Mouse (Mus musculus) liver, embryonic 16.5 days (tissue): Measurements from ENCODE around the gene Cebpe. TPM values are rescaled to one million over a fixed set of nuclear protein-coding genes. Genes with fewer than 3 reads are reported as not detected.
A peak's percentile ranks its signal among the peaks of the same experiment; 100 is the strongest.

Source experiments
- ATAC-seq: fragments of 200-750 bp; cut with Nextera tagmentation; 2 replicates; pipeline ENCODE4 v1.8.0; 2017; ENCODE audit warnings: low read depth, mild to moderate bottlenecking, moderate number of reproducible peaks, moderate library complexity
- H3K27ac ChIP-seq: fragments of 300-500 bp; sonication (generic); 2 replicates; pipeline ENCODE4 v1.5.1; 2014; ENCODE audit warnings: mild to moderate bottlenecking, low read length
- H3K27me3 ChIP-seq: fragments of 300-500 bp; sonication (generic); 2 replicates; pipeline ENCODE4 v1.6.1; 2014; ENCODE audit warnings: low read depth, low read length, mixed read lengths; ENCODE audit not compliant: control insufficient read depth, insufficient read depth
- H3K36me3 ChIP-seq: fragments of 300-500 bp; sonication (generic); 2 replicates; pipeline ENCODE4 v1.6.1; 2014; ENCODE audit warnings: mild to moderate bottlenecking; ENCODE audit not compliant: control insufficient read depth, insufficient read depth
- H3K4me1 ChIP-seq: fragments of 300-500 bp; sonication (generic); 2 replicates; pipeline ENCODE4 v1.6.1; 2014; ENCODE audit warnings: low read depth, low read length, mixed read lengths; ENCODE audit not compliant: control insufficient read depth
- H3K4me2 ChIP-seq: fragments of 300-500 bp; sonication (generic); 2 replicates; pipeline ENCODE4 v1.6.1; 2014; ENCODE audit warnings: low read depth, low read length, mixed read lengths
- H3K4me3 ChIP-seq: fragments of 300-500 bp; sonication (generic); 2 replicates; pipeline ENCODE4 v1.5.1; 2014; ENCODE audit warnings: low read depth, mild to moderate bottlenecking, low read length
- H3K9ac ChIP-seq: fragments of 300-500 bp; sonication (generic); 2 replicates; pipeline ENCODE4 v1.6.1; 2014; ENCODE audit warnings: low read depth, low read length
- H3K9me3 ChIP-seq: fragments of 300-500 bp; sonication (generic); replicated peaks from 2 replicates; pipeline ENCODE4 v1.6.1; 2016; ENCODE audit warnings: low read length; ENCODE audit not compliant: control insufficient read depth
- WGBS: fragments of 180-500 bp; shearing (Covaris S2); extraction: QIAGEN DNeasy Blood & Tissue Kit; methylation state at CpG from one replicate; pipeline ENCODE4 v1.1.7; 2014; ENCODE audit not compliant: insufficient replicate concordance; 5-methylcytosine and 5-hydroxymethylcytosine counted together
- polyA plus RNA-seq: library from polyadenylated mRNA; unstranded; fragments of >200 nt; fragmentation: Nextera tagmentation; extraction: Ambion mirVana; gene quantifications from 2 replicates; pipeline ENCODE4 v1.2.1, GENCODE M21; 2015

Cebpe gene
- polyA plus RNA-seq, 1 experiment from 2014 or later, result 11.7 TPM

DNA sequence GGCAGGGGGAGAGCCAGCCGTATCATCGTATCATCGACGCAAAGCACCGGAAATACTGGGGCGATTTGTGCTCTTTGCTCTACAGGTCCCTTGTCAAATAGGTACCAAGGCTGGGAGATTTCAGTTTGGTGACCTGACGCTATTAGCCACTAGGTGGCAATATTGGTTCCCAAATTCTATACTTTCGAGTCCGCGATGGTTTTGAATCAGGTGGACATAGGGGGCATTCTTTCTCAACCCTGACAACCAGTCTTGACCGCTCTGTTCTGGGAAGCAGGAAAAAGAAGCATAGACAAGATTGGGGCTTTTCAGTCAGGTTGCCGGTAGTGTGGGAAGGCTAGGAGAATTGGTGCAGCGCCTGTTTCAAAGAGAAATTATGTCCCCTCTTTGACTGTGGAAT, 2.1 kb upstream of the Cebpe start:
- Histone ChIP-seq H3K27ac (no peak overlapping the region), H3K27me3 (no peaks in the 10 kb centered on the region; the same call in none of the 2 replicates), H3K36me3 (no peaks in the 10 kb centered on the region), H3K4me1 (peaks cover 2% of the 10 kb centered on the region), H3K9me3 (no peaks in the 10 kb centered on the region), H3K4me2 (peak overlapping the region; percentile 62), H3K9ac (no peak overlapping the region), H3K4me3 (peak overlapping the region; percentile 46)
- WGBS, result under 1% methylated on average over 13 of the region's 13 CpGs
- ATAC-seq, result no peak; the same call in 1 of the 2 replicates

DNA sequence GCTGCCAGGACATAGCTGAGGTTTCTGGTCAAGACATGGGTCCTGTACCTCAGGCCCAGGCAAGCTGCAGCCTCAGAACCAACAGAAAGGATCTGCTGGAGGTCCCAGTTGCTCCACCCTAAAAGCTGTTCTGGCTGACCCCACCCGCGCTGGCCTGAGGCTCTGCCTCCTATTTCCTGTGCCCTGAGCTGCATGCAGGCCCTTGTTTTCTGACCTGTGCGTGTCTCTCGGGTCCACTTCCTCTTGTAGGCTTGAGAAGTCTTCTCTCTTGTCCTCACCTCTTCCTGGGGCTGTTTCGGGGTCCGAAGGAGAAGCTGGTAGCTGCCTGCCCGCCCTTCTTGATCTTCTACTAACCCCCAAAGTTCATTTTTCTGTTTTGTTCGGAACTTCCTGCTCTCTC, 887 bp upstream of the Cebpe start:
- H3K36me3 ChIP-seq, result no peaks in the 10 kb centered on the region
- H3K9me3 ChIP-seq, result no peaks in the 10 kb centered on the region
- 0 out of 2 replicates have a peak overlapping the region, but pooled peaks have one; percentile 31 for H3K4me2 ChIP-seq
- peaks cover 2% of the 10 kb centered on the region for H3K27me3 ChIP-seq
- H3K27ac ChIP-seq, result peak overlapping the region; percentile 71
- H3K4me3 ChIP-seq, result no peak overlapping the region
- peak overlapping the region; percentile 17; the same call in 1 of the 2 replicates for H3K9ac ChIP-seq
- 24% methylated on average over 8 of the region's 8 CpGs for WGBS
- peak; percentile 35; the same call in 1 of the 2 replicates for ATAC-seq
- peaks cover 2% of the 10 kb centered on the region for H3K4me1 ChIP-seq

- Histone ChIP-seq H3K9me3 (no peaks in the 10 kb centered on the region), H3K36me3 (no peaks in the 10 kb centered on the region), H3K4me3 (no peak overlapping the region), H3K27ac (no peak overlapping the region), H3K9ac (peak overlapping the region; percentile 4; the same call in 1 of the 2 replicates), H3K27me3 (peaks cover 16% of the 10 kb centered on the region), H3K4me1 (peaks cover 25% of the 10 kb centered on the region), H3K4me2 (no peak overlapping the region)
- 36% methylated on average over 9 of the region's 9 CpGs for WGBS
- ATAC-seq, result no peak
Observed at GRCm38 (mm10) chr14:54709054-54709453, 2.9 kb downstream of the Cebpe start.

GRCm38 (mm10) chr14:54706589-54707320, 5.2 kb downstream of the Cebpe start:
- no peak overlapping the region for H3K9ac ChIP-seq
- no peaks in the 10 kb centered on the region for H3K36me3 ChIP-seq
- H3K4me3 ChIP-seq, result no peak overlapping the region
- peak overlapping the region; percentile 45 for H3K4me2 ChIP-seq
- peaks cover 29% of the 10 kb centered on the region for H3K27me3 ChIP-seq
- H3K27ac ChIP-seq, result peak overlapping the region; percentile 64
- H3K9me3 ChIP-seq, result no peaks in the 10 kb centered on the region
- no peak for ATAC-seq
- WGBS, result 19% methylated on average over 17 of the region's 17 CpGs
- peaks cover 23% of the 10 kb centered on the region for H3K4me1 ChIP-seq

- 4% methylated on average over 5 of the region's 5 CpGs for whole genome bisulfite sequencing
- peak overlapping the region; percentile 45 for H3K4me2 ChIP-seq
- peaks cover 29% of the 10 kb centered on the region for H3K27me3 ChIP-seq
- no peaks in the 10 kb centered on the region for H3K36me3 ChIP-seq
- H3K4me1 ChIP-seq, result peaks cover 26% of the 10 kb centered on the region
- no peaks in the 10 kb centered on the region for H3K9me3 ChIP-seq
- H3K4me3 ChIP-seq, result peak overlapping the region; percentile 16; the same call in 1 of the 2 replicates
- no peak overlapping the region; the same call in 1 of the 2 replicates for H3K9ac ChIP-seq
- peak overlapping the region; percentile 66 for H3K27ac ChIP-seq
- peak; percentile 97 for ATAC-seq
Observed at GRCm38 (mm10) chr14:54705844-54706243, 6.1 kb downstream of the Cebpe start.

GRCm38 (mm10) chr14:54703207-54703606, 8.8 kb downstream of the Cebpe start:
- peaks cover 29% of the 10 kb centered on the region for H3K27me3 ChIP-seq
- no peak overlapping the region for H3K9ac ChIP-seq
- H3K4me1 ChIP-seq, result peaks cover 26% of the 10 kb centered on the region
- no peak overlapping the region for H3K4me2 ChIP-seq
- WGBS, result 25% methylated on average over 10 of the region's 10 CpGs
- no peak overlapping the region for H3K4me3 ChIP-seq
- H3K9me3 ChIP-seq, result no peaks in the 10 kb centered on the region
- no peak overlapping the region for H3K27ac ChIP-seq
- no peak for ATAC-seq
- H3K36me3 ChIP-seq, result no peaks in the 10 kb centered on the region

DNA sequence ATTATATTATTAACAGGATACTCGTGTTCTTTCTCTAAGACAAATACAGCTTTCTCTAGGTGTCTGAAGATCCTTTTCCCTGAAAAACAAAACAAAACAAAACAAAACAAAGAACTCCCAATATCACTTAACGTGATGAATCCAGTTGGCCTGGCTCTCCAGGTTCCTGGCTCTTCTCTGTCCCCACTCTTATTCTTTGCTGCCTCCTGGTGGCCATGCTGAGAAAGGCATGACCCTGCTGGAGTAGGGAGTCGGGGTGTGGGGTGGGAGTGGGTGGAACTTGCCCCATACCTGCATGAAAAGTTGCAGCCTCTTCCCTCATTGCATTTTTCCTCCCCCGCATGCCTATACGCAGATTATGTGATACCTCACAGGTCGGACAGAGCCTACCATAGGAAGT, 10.7 kb downstream of the Cebpe start:
- Histone ChIP-seq H3K4me3 (no peak overlapping the region), H3K9me3 (no peaks in the 10 kb centered on the region), H3K27me3 (peaks cover 13% of the 10 kb centered on the region), H3K27ac (no peak overlapping the region), H3K4me1 (peaks cover 18% of the 10 kb centered on the region), H3K9ac (no peak overlapping the region), H3K4me2 (no peak overlapping the region), H3K36me3 (no peaks in the 10 kb centered on the region)
- WGBS, result 13% methylated on average over 6 of the region's 6 CpGs
- ATAC-seq, result no peak

DNA sequence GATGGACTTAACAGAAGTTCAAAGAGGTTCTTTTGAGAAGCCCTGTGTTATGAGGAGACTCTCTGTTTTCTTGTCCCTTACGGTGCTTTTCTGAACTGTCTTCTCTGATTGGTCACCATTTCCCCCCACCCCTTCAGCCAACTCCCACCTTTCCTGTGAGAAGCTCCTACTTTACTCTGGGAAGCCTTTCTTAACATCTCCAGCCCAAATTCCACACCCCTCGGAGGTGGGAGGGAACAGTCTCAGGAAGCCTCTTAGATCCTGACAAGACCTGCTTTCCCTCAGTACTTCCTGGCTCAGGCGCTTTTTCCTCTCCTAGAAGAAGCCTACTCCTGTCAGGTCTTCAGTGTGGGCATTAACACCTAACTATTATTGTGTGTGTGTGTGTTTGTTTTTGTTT, 12.4 kb downstream of the Cebpe start:
- Histone ChIP-seq H3K27me3 (peaks cover 13% of the 10 kb centered on the region), H3K27ac (no peak overlapping the region), H3K36me3 (no peaks in the 10 kb centered on the region), H3K4me2 (no peak overlapping the region), H3K4me1 (peaks cover 3% of the 10 kb centered on the region), H3K9me3 (no peaks in the 10 kb centered on the region), H3K9ac (no peak overlapping the region), H3K4me3 (no peak overlapping the region)
- ATAC-seq, result no peak
- 57% methylated on average over 3 of the region's 3 CpGs for WGBS

GRCm38 (mm10) chr14:54698733-54699132, 13.2 kb downstream of the Cebpe start, which contains the start of gene Gm29776:
Gm29776 (minus strand) TSS chr14:54698833.
- Histone ChIP-seq H3K36me3 (no peaks in the 10 kb centered on the region), H3K27me3 (peaks cover 13% of the 10 kb centered on the region), H3K27ac (no peak within 1 kb of the TSS), H3K9me3 (no peaks in the 10 kb centered on the region), H3K4me3 (no peak within 1 kb of the TSS), H3K9ac (no peak within 1 kb of the TSS), H3K4me2 (no peak within 1 kb of the TSS), H3K4me1 (peaks cover 3% of the 10 kb centered on the region)
- ATAC-seq, result no peak
- WGBS, result 76% methylated on average over 4 of the region's 4 CpGs
